8 mouse cellular contexts compared by ENCODE assay signal in the genomic region with DNA sequence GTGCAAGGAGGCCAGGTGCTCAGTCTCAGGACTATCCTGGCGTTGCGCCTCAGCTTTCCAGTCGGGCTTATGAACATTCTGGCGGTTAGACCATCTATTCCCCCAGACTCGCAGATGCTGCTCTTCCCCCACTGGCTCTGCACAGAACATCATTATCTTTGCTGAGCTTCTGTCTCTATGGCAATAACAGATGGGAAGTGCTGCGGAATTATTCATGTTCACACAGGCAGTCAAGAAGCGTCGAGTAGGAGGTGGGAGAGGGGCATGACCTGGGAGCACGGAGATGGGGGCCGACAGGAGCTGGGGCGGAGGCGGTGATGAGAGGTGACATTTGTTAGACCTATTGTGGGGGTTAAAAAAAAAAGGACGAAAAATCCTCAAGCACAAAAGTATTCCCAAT. TPM values are rescaled to one million over a fixed set of nuclear protein-coding genes. Genes with fewer than 3 reads are reported as not detected.
DNase-seq lines count a peak whose midpoint lies in the region; ATAC-seq lines count a peak whose summit lies in the region.

No protein-coding gene starts in this region.

- peak; percentile 33 to 34 for DNase-seq in B cell, adult 2 months
- DNase-seq in MEL-GATA-1-ER (ENCODE audit: extremely low read depth, low read depth) = peak; percentile 66
- DNase-seq in embryonic facial prominence, embryonic 10.5 days (ENCODE audit: low spot score) = peak; percentile 68
- peak; percentile 30 to 45 for DNase-seq in heart, postnatal 10 days
- DNase-seq in left cerebral cortex, adult 11 months (ENCODE audit: low spot score) = peak; percentile 69
- peak; percentile 83 for DNase-seq in mesoderm, embryonic 11.5 days (ENCODE audit: low read depth, low spot score)
- no peak for DNase-seq in gastrocnemius, postnatal 36 days

- peak overlapping the region; percentile 69 for H3K4me2 ChIP-seq in stomach, embryonic 14.5 days (replicated peaks; ENCODE audit: low read depth, low read length)

- peak overlapping the region; percentile 72; the same call in 1 of the 2 replicates for H3K9ac ChIP-seq in stomach, embryonic 14.5 days (replicated peaks; ENCODE audit: low read depth, low read length)

- H3K4me1 ChIP-seq in embryonic facial prominence, embryonic 10.5 days = peaks cover 35% of the 10 kb centered on the region
- H3K4me1 ChIP-seq in stomach, embryonic 14.5 days (ENCODE audit: control insufficient read depth, insufficient read depth, low read length) = peaks cover 17% of the 10 kb centered on the region

- no peaks in the 10 kb centered on the region for H3K27me3 ChIP-seq in embryonic facial prominence, embryonic 10.5 days (replicated peaks; ENCODE audit: low read depth, poor library complexity, severe bottlenecking)
- H3K27me3 ChIP-seq in stomach, embryonic 14.5 days (ENCODE audit: control insufficient read depth, insufficient read depth, low read length) = no peaks in the 10 kb centered on the region

- WGBS in embryonic facial prominence, embryonic 10.5 days = 4% methylated on average over 13 of the region's 13 CpGs
- WGBS in stomach, embryonic 14.5 days = 3% methylated on average over 13 of the region's 13 CpGs

- peak overlapping the region; percentile 98 for H3K4me3 ChIP-seq in embryonic facial prominence, embryonic 10.5 days
- H3K4me3 ChIP-seq in stomach, embryonic 14.5 days (ENCODE audit: low read depth, low read length) = peak overlapping the region; percentile 93

- intact Hi-C loops in heart, postnatal 10 days (cut with DNase I) = loop anchor here (2.0 kb wide), 1 partner anchor 36 kb away; no protein-coding TSS in a partner anchor
- intact Hi-C loops in gastrocnemius, postnatal 36 days (cut with DNase I) = loop anchor here (5.0 kb wide), 2 partner anchors 36 to 44 kb away; no protein-coding TSS in a partner anchor

- no peak for ATAC-seq in stomach, embryonic 14.5 days (ENCODE audit: insufficient number of reproducible peaks, insufficient read depth, low FRiP score, low read depth)

- H3K36me3 ChIP-seq in embryonic facial prominence, embryonic 10.5 days (replicated peaks) = peaks cover 11% of the 10 kb centered on the region
- no peaks in the 10 kb centered on the region; the same call in 1 of the 2 replicates for H3K36me3 ChIP-seq in stomach, embryonic 14.5 days (ENCODE audit: control insufficient read depth, insufficient read depth, low read length)

- H3K27ac ChIP-seq in embryonic facial prominence, embryonic 10.5 days (replicated peaks) = peak overlapping the region; percentile 99
- H3K27ac ChIP-seq in stomach, embryonic 14.5 days (ENCODE audit: low read length) = peak overlapping the region; percentile 100

- H3K9me3 ChIP-seq in embryonic facial prominence, embryonic 10.5 days = no peaks in the 10 kb centered on the region
- no peaks in the 10 kb centered on the region for H3K9me3 ChIP-seq in stomach, embryonic 14.5 days (ENCODE audit: control insufficient read depth, low read depth, low read length)

RNA-seq across cellular contexts. Expression of gene Skil, which starts 1.7 kb away (rescaled TPM):
- polyA plus RNA-seq in embryonic facial prominence, embryonic 10.5 days (2016; fragmentation: Nextera tagmentation; extraction: Ambion mirVana) = 32.5 and 33.6 TPM in 2 replicates
- total RNA-seq in heart, postnatal 10 days (2021) = 10 to 100 TPM; 25.9 to 26.9 TPM
- 27.6 and 30.3 TPM in 2 replicates for polyA plus RNA-seq in stomach, embryonic 14.5 days (2014; fragmentation: Nextera tagmentation; extraction: Ambion mirVana)
- 10 to 100 TPM in 1 of 2 experiments, 1 to 10 TPM in 1; 9.6 to 10.5 TPM for total RNA-seq in gastrocnemius, postnatal 36 days (2021)

RNA-seq across cellular contexts. Expression of gene Cldn11, which starts 56.5 kb away (rescaled TPM):
- polyA plus RNA-seq in embryonic facial prominence, embryonic 10.5 days (2016; fragmentation: Nextera tagmentation; extraction: Ambion mirVana) = 11.2 and 19.4 TPM in 2 replicates
- total RNA-seq in heart, postnatal 10 days (2021) = 1 to 10 TPM; 2.1 to 2.2 TPM
- 2.0 and 3.0 TPM in 2 replicates for polyA plus RNA-seq in stomach, embryonic 14.5 days (2014; fragmentation: Nextera tagmentation; extraction: Ambion mirVana)
- total RNA-seq in gastrocnemius, postnatal 36 days (2021) = under 1 TPM; 0.30 to 0.36 TPM

Comparison
In these comparisons a context has a peak if more than half of its experiments do, and no peak if none do; other contexts are left out.
1. DNase-seq: peak in B cell, adult 2 months (2 of 2), MEL-GATA-1-ER (single experiment), embryonic facial prominence, embryonic 10.5 days (single experiment), heart, postnatal 10 days (2 of 2), left cerebral cortex, adult 11 months (single experiment) and mesoderm, embryonic 11.5 days (single experiment); none in gastrocnemius, postnatal 36 days (0 of 2).